Mouse (Mus musculus) CH12F3 (cell line): Measurements from ENCODE around the gene Gm21783.
"Not testable (repeated sequence)": the region's sequence is repeated elsewhere in the genome, so short reads cannot be mapped to it uniquely, and the experiment has no call there.

Experiments
- in situ Hi-C: fragments of 300-500 bp; cut with MboI; formaldehyde crosslinking; loops from 2 replicates; pipeline ENCODE4 v1.14.3; 2020; ENCODE audit warnings: low sequenced_read_pairs

Gm21783 gene

GRCm38 (mm10) chrY:44981163-44981562 is at the start of gene Gm21783:
TSS of gene Gm21783 (minus strand) at chrY:44981263.
- in situ Hi-C loops = not testable (repeated sequence)
